Mouse (Mus musculus) bone marrow, adult 2 months (tissue): Measurements from ENCODE around the gene Ttn. TPM values are rescaled to one million over a fixed set of nuclear protein-coding genes. Genes with fewer than 3 reads are reported as not detected.

ENCODE experiments used
- H3K27ac ChIP-seq: fragments of 200-500 bp; 2 replicates; pipeline ENCODE4 v1.5.1; 2012; ENCODE audit warnings: low read depth, mild to moderate bottlenecking, control low read depth, inconsistent platforms, low read length; ENCODE audit not compliant: control insufficient read depth, poor library complexity, insufficient read depth
- H3K4me1 ChIP-seq: fragments of 200-500 bp; 2 replicates; pipeline ENCODE4 v1.6.1; 2011; ENCODE audit warnings: low read length; ENCODE audit not compliant: control insufficient read depth, insufficient read depth
- H3K4me3 ChIP-seq: fragments of 200-500 bp; replicated peaks from 2 replicates; pipeline ENCODE3; 2011; ENCODE audit warnings: mild to moderate bottlenecking, low read depth, low read length, control low read depth; ENCODE audit not compliant: control insufficient read depth
- CTCF ChIP-seq: fragments of 200-500 bp; IDR thresholded peaks from 2 replicates; pipeline ENCODE4 v1.5.1; 2011; ENCODE audit warnings: low read length, control low read depth; ENCODE audit not compliant: control insufficient read depth, insufficient read depth
- POLR2A ChIP-seq: fragments of 200-500 bp; IDR thresholded peaks from 2 replicates; pipeline ENCODE4 v1.6.1; 2011; ENCODE audit warnings: low read depth, mild to moderate bottlenecking, control low read depth, low read length, borderline replicate concordance; ENCODE audit not compliant: control insufficient read depth
- WGBS: fragments of 180-500 bp; shearing (Covaris S2); methylation state at CpG from one replicate; pipeline ENCODE4 v1.1.7; 2018; 5-methylcytosine and 5-hydroxymethylcytosine counted together
- polyA plus RNA-seq: library from polyadenylated mRNA; stranded (reverse); fragments of >200 nt; gene quantifications from 2 replicates; pipeline ENCODE4 v1.2.4, GENCODE M21; 2011; ENCODE audit warnings: low replicate concordance; ENCODE audit not compliant: missing spikeins, insufficient read depth, insufficient read length

The Ttn gene
- polyA plus RNA-seq, 1 experiment = 8.3 TPM

- Histone ChIP-seq H3K4me1 (no peaks in the 10 kb centered on the region; the same call in 1 of the 2 replicates), H3K4me3 (no peak overlapping the region), H3K27ac (no peak overlapping the region)
- no peak for TF ChIP-seq POLR2A
- no peak for TF ChIP-seq CTCF
- WGBS = 76% methylated on average over 7 of the region's 7 CpGs
These were observed 32.6 kb downstream of the Ttn start for GRCm38 (mm10) chr2:76949774-76950173.

DNA sequence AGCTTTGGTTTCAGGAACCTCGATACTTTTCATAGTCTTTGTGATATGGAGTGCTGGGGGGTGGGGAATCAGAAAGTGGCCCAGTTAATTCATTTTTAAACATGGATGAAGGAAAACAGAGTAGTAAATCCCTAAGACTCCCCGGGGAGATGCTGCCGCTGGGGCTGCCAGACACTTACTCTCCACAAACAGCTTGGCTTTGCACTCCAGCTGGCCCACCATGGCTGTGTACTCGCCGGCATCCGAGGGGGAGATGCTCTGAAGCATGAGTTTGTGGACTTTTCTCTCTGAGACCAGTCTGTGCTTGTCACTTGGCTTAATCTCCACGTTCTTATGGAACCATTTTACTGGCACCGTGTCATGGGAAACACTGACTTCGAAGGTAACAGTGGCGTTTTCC, 43.8 kb downstream of the Ttn start:
- H3K4me1 ChIP-seq = no peaks in the 10 kb centered on the region
- TF ChIP-seq CTCF (no peak), POLR2A (no peak)
- H3K4me3 ChIP-seq = no peak overlapping the region
- no peak overlapping the region for H3K27ac ChIP-seq
- 78% methylated on average over 10 of the region's 10 CpGs for WGBS

- H3K4me3 ChIP-seq = no peak overlapping the region
- H3K4me1 ChIP-seq = no peaks in the 10 kb centered on the region
- 2% methylated on average over 2 of the region's 2 CpGs for WGBS
- no peak overlapping the region for H3K27ac ChIP-seq
- TF ChIP-seq CTCF (no peak), POLR2A (no peak)
These were observed 52.6 kb downstream of the Ttn start for GRCm38 (mm10) chr2:76929718-76930117.

- 62% methylated on average over 3 of the region's 3 CpGs for WGBS
- TF ChIP-seq CTCF (no peak), POLR2A (no peak)
- Histone ChIP-seq H3K4me3 (no peak overlapping the region), H3K4me1 (no peaks in the 10 kb centered on the region), H3K27ac (no peak overlapping the region)
These were observed 53.5 kb downstream of the Ttn start for GRCm38 (mm10) chr2:76928816-76929215.

- no peak overlapping the region for H3K27ac ChIP-seq
These were observed 54.0 kb downstream of the Ttn start for GRCm38 (mm10) chr2:76928298-76928697.

GRCm38 (mm10) chr2:76926927-76927326, 55.4 kb downstream of the Ttn start:
- no peak for TF ChIP-seq POLR2A
- TF ChIP-seq CTCF = no peak
- no peak overlapping the region for H3K27ac ChIP-seq
- H3K4me3 ChIP-seq = no peak overlapping the region
- H3K4me1 ChIP-seq = no peaks in the 10 kb centered on the region
- 54% methylated on average over 12 of the region's 12 CpGs for WGBS

More at GRCm38 (mm10) chr2:76928298-76928697, 54.0 kb downstream of the Ttn start:
- WGBS = 70% methylated on average over 7 of the region's 7 CpGs
- TF ChIP-seq CTCF (no peak), POLR2A (no peak)
- H3K4me3 ChIP-seq = no peak overlapping the region
- H3K4me1 ChIP-seq = no peaks in the 10 kb centered on the region

GRCm38 (mm10) chr2:76914959-76915358, 67.4 kb downstream of the Ttn start:
- Histone ChIP-seq H3K4me3 (no peak overlapping the region), H3K27ac (no peak overlapping the region), H3K4me1 (no peaks in the 10 kb centered on the region)
- 90% methylated on average over 10 of the region's 10 CpGs for WGBS
- TF ChIP-seq POLR2A = no peak
- TF ChIP-seq CTCF = no peak

DNA sequence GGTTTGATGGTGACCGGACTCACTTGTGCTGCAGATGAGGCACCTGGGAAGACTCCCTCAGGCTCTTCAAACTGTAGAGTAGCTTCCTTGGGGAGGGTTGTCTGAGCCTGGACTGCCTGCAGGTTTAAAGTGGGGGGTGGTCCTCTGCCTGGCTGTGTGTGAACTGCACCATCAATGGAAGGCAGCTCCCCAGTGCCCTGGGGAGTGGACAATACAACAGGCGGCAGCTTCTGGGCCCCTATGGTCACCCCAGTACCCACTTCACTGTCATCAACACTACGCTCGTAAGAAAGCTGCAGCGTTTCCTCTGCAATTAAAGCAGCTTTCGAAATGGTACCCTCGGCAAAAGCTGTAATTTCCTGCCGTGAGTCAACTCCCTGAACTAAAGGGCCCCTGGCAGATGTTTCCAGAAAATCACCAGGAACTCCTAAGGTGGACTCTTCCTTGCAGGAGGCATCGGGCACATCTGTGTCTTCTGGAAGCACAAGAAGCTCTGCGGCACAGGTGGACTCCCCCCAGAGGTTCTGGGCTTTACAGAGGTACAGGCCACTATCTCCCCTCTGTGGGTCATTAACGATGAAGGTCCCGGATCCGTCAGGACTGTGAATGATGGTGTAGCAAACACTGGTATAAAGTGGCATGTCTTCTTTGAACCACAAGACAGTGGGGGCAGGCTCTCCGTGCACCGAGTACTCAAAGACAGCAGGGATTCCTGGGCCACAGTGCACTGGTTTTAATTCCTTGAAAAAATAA, 73.5 kb downstream of the Ttn start:
- Histone ChIP-seq H3K4me1 (no peaks in the 10 kb centered on the region), H3K27ac (no peak overlapping the region), H3K4me3 (no peak overlapping the region)
- WGBS = 61% methylated on average over 15 of the region's 15 CpGs
- TF ChIP-seq POLR2A (no peak), CTCF (no peak)

DNA sequence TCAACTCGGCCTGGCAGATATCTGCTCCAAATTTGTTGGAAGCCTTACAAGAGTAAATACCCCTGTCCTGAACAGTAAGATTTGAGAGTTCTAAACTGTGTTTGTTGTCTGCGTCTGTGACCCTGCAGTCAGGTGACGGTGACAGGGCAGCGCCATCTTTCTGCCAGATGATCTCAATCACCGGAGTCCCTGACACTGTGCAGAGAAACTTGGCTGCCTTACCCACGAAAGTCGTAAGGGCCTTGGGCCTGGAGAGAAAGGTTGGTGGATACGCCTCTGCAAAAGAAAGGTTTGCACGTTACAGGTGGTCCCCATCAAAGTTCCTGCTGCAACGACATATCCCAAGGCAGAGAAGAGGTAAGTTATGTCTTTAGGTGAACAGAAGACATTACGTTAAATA, 79.0 kb downstream of the Ttn start:
- TF ChIP-seq POLR2A (no peak), CTCF (no peak)
- 87% methylated on average over 11 of the region's 11 CpGs for WGBS

More for the DNA sequence above, 79.0 kb downstream of the Ttn start:
- H3K4me3 ChIP-seq = no peak overlapping the region
- H3K4me1 ChIP-seq = no peaks in the 10 kb centered on the region
- no peak overlapping the region for H3K27ac ChIP-seq
